14 mouse cellular contexts compared by ENCODE assay signal in genomic region chr6:37457990-37458655, GRCm38 (mm10). TPM values are rescaled to one million over a fixed set of nuclear protein-coding genes. Genes with fewer than 3 reads are reported as not detected.
DNase-seq lines count a peak whose midpoint lies in the region; ATAC-seq and TF ChIP-seq lines count a peak whose summit lies in the region.
"Had no signal": no experiment of that assay in that cellular context is flagged by ENCODE, and none has a peak within 500 bp of the region (broad histone marks: within the 10 kb centered on the region; RNA-seq: fewer than 3 reads in every experiment).

No protein-coding gene starts in this region.

- H3K4me2 ChIP-seq in lung, embryonic 14.5 days = no peak overlapping the region
- H3K4me2 ChIP-seq: limb, embryonic 12.5 days had no signal

- DNase-seq in gastrocnemius, adult 2 months = no peak
- no peak for DNase-seq in gastrocnemius, postnatal 36 days
- no peak for DNase-seq in lung, embryonic 14.5 days
- DNase-seq in lung, adult 18-20 months = no peak
- DNase-seq in Patski (ENCODE audit: low read depth, low spot score) = no peak
- peak; percentile 18 for DNase-seq in naive thymus-derived CD4-positive, alpha-beta T cell, adult 2 months (ENCODE audit: low read depth)
- DNase-seq in left cerebral cortex, adult 9 months (ENCODE audit: low spot score in 2 of 2) = no peak
- DNase-seq: cerebellum, postnatal 10 days; heart, adult 18-20 months; kidney, adult 8-10 months; lung, postnatal 10 days had no signal

- 35% methylated on average over 10 of the region's 10 CpGs for WGBS in lung, embryonic 14.5 days

- CTCF ChIA-PET in Patski (lab: Charles Lee) = interaction anchor here (0.6 to 1.8 kb wide), 7 partner anchors 9 to 549 kb away, joined by 3 to 6 read pairs (median 3); no protein-coding TSS in a partner anchor

- H3K27me3 ChIP-seq in lung, embryonic 14.5 days (ENCODE audit: insufficient read depth, low read length) = no peaks in the 10 kb centered on the region
- peaks cover 8% of the 10 kb centered on the region for H3K27me3 ChIP-seq in Patski
- H3K27me3 ChIP-seq: limb, embryonic 12.5 days had no signal

- ATAC-seq in lung, embryonic 14.5 days (ENCODE audit: insufficient read depth) = no peak
- no peak for ATAC-seq in Patski
- ATAC-seq in cerebellum, adult (ENCODE audit: insufficient number of reproducible peaks, low FRiP score, low TSS enrichment) = no peak
- ATAC-seq: midbrain, embryonic 16.5 days had no signal

- POLR2A ChIA-PET in Patski (lab: Charles Lee) = no interaction called here

- intact Hi-C loops in gastrocnemius, adult 2 months (cut with DNase I) = no loop called here
- intact Hi-C loops in gastrocnemius, postnatal 36 days (cut with DNase I) = no loop called here

- H3K4me1 ChIP-seq in lung, embryonic 14.5 days (ENCODE audit: insufficient read depth) = no peaks in the 10 kb centered on the region
- H3K4me1 ChIP-seq: limb, embryonic 12.5 days had no signal

- no peak overlapping the region for H3K9ac ChIP-seq in lung, embryonic 14.5 days
- H3K9ac ChIP-seq: limb, embryonic 12.5 days had no signal

- H3K4me3 ChIP-seq in gastrocnemius, adult 2 months = no peak overlapping the region
- no peak overlapping the region for H3K4me3 ChIP-seq in lung, embryonic 14.5 days (ENCODE audit: low read depth, low read length)
- H3K4me3 ChIP-seq: limb, embryonic 12.5 days had no signal

- H3K9me3 ChIP-seq in lung, embryonic 14.5 days (ENCODE audit: low read depth, low read length) = no peaks in the 10 kb centered on the region
- H3K9me3 ChIP-seq: limb, embryonic 12.5 days had no signal

- peak; percentile 54 for TF ChIP-seq CTCF in gastrocnemius, adult 2 months (IDR thresholded peaks at IDR 0.05)
- TF ChIP-seq CTCF in lung, embryonic 14.5 days (IDR thresholded peaks at IDR 0.05; ENCODE audit: low read depth) = peak; percentile 39
- peak; percentile 55 for TF ChIP-seq CTCF in Patski (IDR thresholded peaks at IDR 0.05)

- H3K27ac ChIP-seq in gastrocnemius, adult 2 months = no peak overlapping the region
- H3K27ac ChIP-seq in lung, embryonic 14.5 days (ENCODE audit: low read depth) = no peak overlapping the region
- H3K27ac ChIP-seq: limb, embryonic 12.5 days had no signal

- no peaks in the 10 kb centered on the region for H3K36me3 ChIP-seq in lung, embryonic 14.5 days (ENCODE audit: insufficient read depth)
- H3K36me3 ChIP-seq: limb, embryonic 12.5 days had no signal

- in situ Hi-C loops in Patski (cut with MboI; ENCODE audit: low pct_unique_long_range_greater_than_20kb) = no loop called here

RNA-seq across cellular contexts. Expression of gene Creb3l2, which starts 16.2 kb away (rescaled TPM):
- total RNA-seq in gastrocnemius, adult 2 months (2021) = 10 to 100 TPM; 10.9 to 14.1 TPM
- 1 to 10 TPM; 8.6 to 9.4 TPM for total RNA-seq in gastrocnemius, postnatal 36 days (2021)
- polyA plus RNA-seq in lung, embryonic 14.5 days (2014; fragmentation: Nextera tagmentation; extraction: Ambion mirVana) = 33.1 and 35.6 TPM in 2 replicates
- 39.0 TPM for polyA plus RNA-seq in Patski (2021)
